ENCODE assay signal across 27 mouse cellular contexts in the genomic region with DNA sequence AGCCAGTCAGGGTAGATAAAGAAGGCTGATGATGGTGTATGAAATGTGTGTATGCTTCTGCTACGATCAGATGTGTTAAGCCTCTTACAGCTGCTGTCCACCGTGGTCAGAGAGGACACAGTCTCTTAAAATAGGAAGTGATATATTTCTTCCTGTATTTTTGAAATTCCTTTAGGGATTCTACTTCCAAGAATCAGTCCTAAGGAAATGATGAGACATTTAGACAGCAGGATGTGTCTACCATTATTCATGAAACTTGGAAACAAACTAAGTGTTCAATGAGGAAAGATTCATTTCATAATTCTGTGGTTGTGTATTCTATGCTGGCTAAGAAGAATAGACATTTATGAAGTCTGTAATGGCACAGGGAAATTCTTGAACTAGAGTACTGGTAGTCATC. TPM values are rescaled to one million over a fixed set of nuclear protein-coding genes. Genes with fewer than 3 reads are reported as not detected.
DNase-seq lines count a peak whose midpoint lies in the region; ATAC-seq and TF ChIP-seq lines count a peak whose summit lies in the region.
"Had no signal": no experiment of that assay in that cellular context is flagged by ENCODE, and none has a peak within 500 bp of the region (broad histone marks: within the 10 kb centered on the region; RNA-seq: fewer than 3 reads in every experiment).

No protein-coding gene starts in this region.

- peak overlapping the region; percentile 86; the same call in 1 of the 2 replicates for H3K27ac ChIP-seq in kidney, adult 2 months (ENCODE audit: insufficient read depth, low read depth, low read length)
- no peak overlapping the region for H3K27ac ChIP-seq in kidney, embryonic 16.5 days (ENCODE audit: low read length)
- 0 out of 2 replicates have a peak overlapping the region, but pooled peaks have one; percentile 2 for H3K27ac ChIP-seq in layer of hippocampus, adult 2 months
- peak overlapping the region; percentile 60; the same call in 1 of the 2 replicates for H3K27ac ChIP-seq in embryonic fibroblast, embryonic 13.5 days (ENCODE audit: insufficient read depth, low read length)
- H3K27ac ChIP-seq in midbrain, postnatal 0 days (ENCODE audit: low read depth, low read length), result no peak overlapping the region
- H3K27ac ChIP-seq: embryonic facial prominence, embryonic 12.5 days; embryonic facial prominence, embryonic 15.5 days; forebrain, embryonic 12.5 days; forebrain, embryonic 15.5 days; heart, embryonic 15.5 days; hindbrain, embryonic 10.5 days; hindbrain, embryonic 13.5 days had no signal

- TF ChIP-seq CTCF in kidney, adult 2 months (conservative IDR thresholded peaks at IDR 0.05; ENCODE audit: insufficient read depth, insufficient read length, low read depth, low read length), result no peak
- no peak for TF ChIP-seq CTCF in layer of hippocampus, adult 2 months (conservative IDR thresholded peaks at IDR 0.05)
- no peak for TF ChIP-seq CTCF in C2C12 (IDR thresholded peaks at IDR 0.05; ENCODE audit: control insufficient read depth, insufficient read depth, insufficient read length)
- no peak for TF ChIP-seq CTCF in embryonic fibroblast, embryonic 13.5 days (IDR thresholded peaks at IDR 0.05; ENCODE audit: borderline replicate concordance, insufficient read depth, low read length)
- TF ChIP-seq CTCF in midbrain, postnatal 0 days (IDR thresholded peaks at IDR 0.05), result no peak

- ATAC-seq in kidney, embryonic 16.5 days (ENCODE audit: low FRiP score, low TSS enrichment), result no peak
- ATAC-seq in midbrain, postnatal 0 days (ENCODE audit: low FRiP score), result no peak
- ATAC-seq: forebrain, embryonic 15.5 days; hindbrain, embryonic 16.5 days had no signal

- no peak overlapping the region for H3K4me3 ChIP-seq in kidney, adult 2 months (ENCODE audit: insufficient read depth, low read depth, low read length)
- no peak overlapping the region for H3K4me3 ChIP-seq in kidney, embryonic 16.5 days (ENCODE audit: low read length)
- no peak overlapping the region for H3K4me3 ChIP-seq in layer of hippocampus, adult 2 months
- H3K4me3 ChIP-seq in C2C12 (ENCODE audit: insufficient read depth, poor library complexity, severe bottlenecking), result no peak overlapping the region
- H3K4me3 ChIP-seq in embryonic fibroblast, embryonic 13.5 days (ENCODE audit: insufficient read depth, low read length), result no peak overlapping the region
- no peak overlapping the region for H3K4me3 ChIP-seq in midbrain, postnatal 0 days (ENCODE audit: low read depth, low read length)
- H3K4me3 ChIP-seq: embryonic facial prominence, embryonic 12.5 days; embryonic facial prominence, embryonic 15.5 days; erythroblast, embryonic 14.5 days; forebrain, embryonic 12.5 days; forebrain, embryonic 15.5 days; heart, embryonic 15.5 days; hindbrain, embryonic 10.5 days; hindbrain, embryonic 13.5 days had no signal

- WGBS in kidney, adult 2 months, result 58% methylated on average over 2 of the region's 2 CpGs
- WGBS in kidney, embryonic 16.5 days, result 55% methylated on average over 2 of the region's 2 CpGs
- WGBS in midbrain, postnatal 0 days, result 67% methylated on average over 2 of the region's 2 CpGs

- no peaks in the 10 kb centered on the region for H3K27me3 ChIP-seq in kidney, adult 2 months (replicated peaks; ENCODE audit: control insufficient read depth, insufficient read depth, low read length)
- H3K27me3 ChIP-seq in kidney, embryonic 16.5 days (ENCODE audit: insufficient read depth, low read length), result no peaks in the 10 kb centered on the region
- H3K27me3 ChIP-seq in C2C12 (ENCODE audit: control insufficient read depth, insufficient read depth, insufficient read length), result no peaks in the 10 kb centered on the region
- no peaks in the 10 kb centered on the region for H3K27me3 ChIP-seq in midbrain, postnatal 0 days (ENCODE audit: insufficient read depth, low read length)
- H3K27me3 ChIP-seq: embryonic facial prominence, embryonic 12.5 days; embryonic facial prominence, embryonic 15.5 days; forebrain, embryonic 15.5 days; heart, embryonic 15.5 days; hindbrain, embryonic 13.5 days had no signal

- no peaks in the 10 kb centered on the region for H3K36me3 ChIP-seq in kidney, adult 2 months (ENCODE audit: control insufficient read depth, insufficient read depth, low read length)
- H3K36me3 ChIP-seq in kidney, embryonic 16.5 days (ENCODE audit: insufficient read depth, low read length), result no peaks in the 10 kb centered on the region
- H3K36me3 ChIP-seq in C2C12 (ENCODE audit: control insufficient read depth, insufficient read depth), result no peaks in the 10 kb centered on the region
- H3K36me3 ChIP-seq in midbrain, postnatal 0 days (ENCODE audit: insufficient read depth, low read length), result no peaks in the 10 kb centered on the region
- H3K36me3 ChIP-seq: embryonic facial prominence, embryonic 12.5 days; embryonic facial prominence, embryonic 15.5 days; forebrain, embryonic 12.5 days; forebrain, embryonic 15.5 days; heart, embryonic 15.5 days; hindbrain, embryonic 10.5 days; hindbrain, embryonic 13.5 days had no signal

- H3K4me1 ChIP-seq in kidney, adult 2 months (ENCODE audit: control insufficient read depth, insufficient read depth, low read length), result peaks cover 12% of the 10 kb centered on the region
- no peaks in the 10 kb centered on the region for H3K4me1 ChIP-seq in kidney, embryonic 16.5 days (ENCODE audit: insufficient read depth, low read length)
- H3K4me1 ChIP-seq in embryonic fibroblast, embryonic 13.5 days (ENCODE audit: control insufficient read depth, insufficient read depth, low read length), result peaks cover 11% of the 10 kb centered on the region
- no peaks in the 10 kb centered on the region for H3K4me1 ChIP-seq in midbrain, postnatal 0 days (ENCODE audit: insufficient read depth, low read length)
- H3K4me1 ChIP-seq: embryonic facial prominence, embryonic 12.5 days; embryonic facial prominence, embryonic 15.5 days; forebrain, embryonic 12.5 days; forebrain, embryonic 15.5 days; heart, embryonic 15.5 days; hindbrain, embryonic 10.5 days; hindbrain, embryonic 13.5 days had no signal

- no peak for TF ChIP-seq POLR2A in kidney, adult 2 months (IDR thresholded peaks at IDR 0.05; ENCODE audit: low read depth, low read length)
- TF ChIP-seq POLR2A in embryonic fibroblast, embryonic 13.5 days (IDR thresholded peaks at IDR 0.05; ENCODE audit: low read depth, low read length), result no peak

- no peak overlapping the region for H3K9ac ChIP-seq in kidney, embryonic 16.5 days (replicated peaks; ENCODE audit: low read length)
- H3K9ac ChIP-seq in midbrain, postnatal 0 days (replicated peaks; ENCODE audit: low read length, poor library complexity, severe bottlenecking), result no peak overlapping the region
- H3K9ac ChIP-seq: embryonic facial prominence, embryonic 12.5 days; embryonic facial prominence, embryonic 15.5 days; forebrain, embryonic 12.5 days; forebrain, embryonic 15.5 days; heart, embryonic 15.5 days; hindbrain, embryonic 13.5 days had no signal

- H3ac ChIP-seq in C2C12 (ENCODE audit: control insufficient read depth, insufficient read length, low read depth), result peak overlapping the region; percentile 53

- H3K9me3 ChIP-seq in kidney, embryonic 16.5 days (ENCODE audit: low read length), result no peaks in the 10 kb centered on the region
- H3K9me3 ChIP-seq in midbrain, postnatal 0 days (ENCODE audit: low read length), result no peaks in the 10 kb centered on the region
- H3K9me3 ChIP-seq: embryonic facial prominence, embryonic 12.5 days; forebrain, embryonic 12.5 days; forebrain, embryonic 15.5 days; hindbrain, embryonic 10.5 days had no signal

- no peaks in the 10 kb centered on the region for H3K79me2 ChIP-seq in C2C12 (ENCODE audit: control insufficient read depth, insufficient read depth)

- no peak overlapping the region for H3K4me2 ChIP-seq in kidney, embryonic 16.5 days (replicated peaks; ENCODE audit: low read depth, low read length)
- no peak overlapping the region for H3K4me2 ChIP-seq in midbrain, postnatal 0 days (ENCODE audit: low read depth, low read length, poor library complexity, severe bottlenecking)
- H3K4me2 ChIP-seq: embryonic facial prominence, embryonic 12.5 days; embryonic facial prominence, embryonic 15.5 days; forebrain, embryonic 12.5 days; forebrain, embryonic 15.5 days; heart, embryonic 11.5 days; heart, embryonic 15.5 days; hindbrain, embryonic 13.5 days had no signal

- DNase-seq in kidney, adult 2 months, result peak; percentile 30
- no peak for DNase-seq in layer of hippocampus, adult 2 months (ENCODE audit: low spot score in 2 of 2)
- DNase-seq in layer of hippocampus, postnatal 10 days (ENCODE audit: low spot score in 2 of 2), result no peak
- DNase-seq in midbrain, postnatal 0 days (ENCODE audit: low spot score), result no peak
- no peak for DNase-seq in spleen, postnatal 14 days (ENCODE audit: low spot score in 2 of 2)
- DNase-seq: adrenal gland, adult 2 months; adrenal gland, postnatal 14 days; cerebellum, adult 11 months; cerebellum, adult 2 months; cerebellum, adult 9-11 months; cerebellum, postnatal 25 days; gastrocnemius, postnatal 10 days; gastrocnemius, postnatal 36 days; heart, postnatal 36 days had no signal

- no peaks in the 10 kb centered on the region for H3K79me3 ChIP-seq in C2C12 (ENCODE audit: low read depth)

TF ChIP-seq in C2C12, 6 proteins besides CTCF, POLR2A, EP300 and RAD21 (continues in another document):
- TF ChIP-seq USF1 (IDR thresholded peaks at IDR 0.05; ENCODE audit: low read depth), result no peak
- TF ChIP-seq MYOD1 (IDR thresholded peaks at IDR 0.05; ENCODE audit: control insufficient read depth, insufficient read length, low read depth), result peak; percentile 17
- no peak for TF ChIP-seq FOSL1 (IDR thresholded peaks at IDR 0.05; ENCODE audit: insufficient read depth, low read length, poor library complexity, severe bottlenecking)
- TF ChIP-seq MYOG (IDR thresholded peaks at IDR 0.05; ENCODE audit: control insufficient read depth, extremely low read depth, insufficient read length), result no peak

RNA-seq across cellular contexts. Expression of a gene that starts 12.4 kb away (rescaled TPM):
- polyA plus RNA-seq in kidney, adult 2 months (2012; rRNA removed), result 25.1 and 30.3 TPM in 2 replicates
- 17.9 and 18.1 TPM in 2 replicates for polyA plus RNA-seq in kidney, embryonic 16.5 days (2015; fragmentation: Nextera tagmentation; extraction: Ambion mirVana)
- total RNA-seq in layer of hippocampus, adult 2 months (2021), result 100 to 1,000 TPM; 209 to 219 TPM
- total RNA-seq in layer of hippocampus, postnatal 10 days (2021), result 100 to 1,000 TPM; 153 to 175 TPM
- 39.1 TPM for polyA plus RNA-seq in C2C12 (2012; fragmentation: generic; extraction: Trizol)
- polyA plus RNA-seq in embryonic fibroblast, embryonic 13.5 days (2011; ENCODE audit: insufficient read length, low read depth, missing spikeins), result 30.0 and 33.7 TPM in 2 replicates
- 162 and 193 TPM in 2 replicates for total RNA-seq in midbrain, postnatal 0 days (2014; rRNA removed)
- polyA plus RNA-seq in midbrain, postnatal 0 days (2015; fragmentation: Nextera tagmentation; extraction: Ambion mirVana), result 131 TPM in 2 replicates

RNA-seq across cellular contexts. Expression of a gene that starts 37.8 kb away (rescaled TPM):
- 62.0 and 65.9 TPM in 2 replicates for polyA plus RNA-seq in kidney, adult 2 months (2012; rRNA removed)
- 25.6 and 29.4 TPM in 2 replicates for polyA plus RNA-seq in kidney, embryonic 16.5 days (2015; fragmentation: Nextera tagmentation; extraction: Ambion mirVana)
- total RNA-seq in layer of hippocampus, adult 2 months (2021), result 10 to 100 TPM; 37.7 to 38.9 TPM
- 10 to 100 TPM; 39.7 to 39.9 TPM for total RNA-seq in layer of hippocampus, postnatal 10 days (2021)
- polyA plus RNA-seq in C2C12 (2012; fragmentation: generic; extraction: Trizol), result 0.55 TPM
- 0.95 and 2.1 TPM in 2 replicates for polyA plus RNA-seq in embryonic fibroblast, embryonic 13.5 days (2011; ENCODE audit: insufficient read length, low read depth, missing spikeins)
- 13.5 and 13.7 TPM in 2 replicates for total RNA-seq in midbrain, postnatal 0 days (2014; rRNA removed)
- 24.0 and 25.4 TPM in 2 replicates for polyA plus RNA-seq in midbrain, postnatal 0 days (2015; fragmentation: Nextera tagmentation; extraction: Ambion mirVana)

Comparison
In these comparisons a context has a peak if more than half of its experiments do, and no peak if none do; other contexts are left out.
1. H3K27ac ChIP-seq: peak in kidney, adult 2 months (single experiment), layer of hippocampus, adult 2 months (single experiment) and embryonic fibroblast, embryonic 13.5 days (single experiment); none in kidney, embryonic 16.5 days (single experiment) and midbrain, postnatal 0 days (single experiment).